Mouse (Mus musculus): Measurements from ENCODE around the gene Sox5. TPM values are rescaled to one million over a fixed set of nuclear protein-coding genes. Genes with fewer than 3 reads are reported as not detected.

Gene Sox5
- polyA plus RNA-seq, 1 experiment from 2014 or later, result 22.9 TPM

DNA sequence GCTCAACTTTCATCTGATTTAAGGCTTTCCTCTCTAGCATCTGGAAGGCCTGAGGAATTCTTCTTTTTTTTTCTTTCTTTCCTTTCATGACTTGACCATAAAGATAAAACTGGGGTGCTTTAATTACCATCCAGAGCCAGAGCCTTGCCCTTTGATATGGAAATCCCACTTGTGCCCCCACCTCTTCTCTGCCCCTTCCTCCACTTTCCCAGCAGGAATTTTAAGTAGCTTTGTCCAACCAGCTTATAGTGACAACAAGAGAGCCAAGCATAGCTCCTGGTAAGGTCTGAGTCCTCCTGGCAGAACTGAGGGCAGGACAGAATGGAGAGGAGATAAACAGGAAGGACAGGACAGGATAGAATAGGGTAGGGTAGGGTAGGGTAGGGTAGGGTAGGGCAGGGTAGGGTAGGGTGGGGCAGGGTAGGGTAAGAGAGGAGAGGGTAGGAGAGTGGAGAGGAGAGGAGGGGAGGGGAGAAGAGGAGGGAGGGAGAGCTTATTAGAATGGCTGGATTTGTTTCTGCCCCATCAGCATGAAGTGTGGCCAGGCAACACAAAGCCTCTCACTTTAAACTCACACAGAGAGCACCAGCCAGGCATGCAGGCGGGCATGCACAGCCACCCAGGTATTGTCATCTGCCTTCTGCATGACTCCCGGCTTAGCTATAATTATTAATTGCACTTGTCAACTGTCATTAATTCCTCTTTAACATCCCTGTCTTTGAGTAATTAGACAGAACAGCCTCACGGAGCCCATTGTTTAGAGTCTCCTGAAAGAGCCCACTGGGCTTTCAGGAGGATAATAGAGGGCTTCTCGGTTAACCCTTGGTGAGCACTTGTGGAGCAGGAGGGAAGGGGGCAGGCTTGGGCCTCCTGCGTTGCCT lies 300.9 kb downstream of the Sox5 start:
- H3K27ac ChIP-seq (ENCODE audit: low read length), result no peak overlapping the region
- no peaks in the 10 kb centered on the region; the same call in 1 of the 2 replicates for H3K4me1 ChIP-seq (replicated peaks; ENCODE audit: control insufficient read depth, insufficient read depth, low read length)
- no peak overlapping the region for H3K9ac ChIP-seq (ENCODE audit: low read length)
- H3K9me3 ChIP-seq (ENCODE audit: control insufficient read depth, low read length), result no peaks in the 10 kb centered on the region
- no peak; the same call in 1 of the 2 replicates for ATAC-seq (ENCODE audit: low read depth)
- no peaks in the 10 kb centered on the region for H3K36me3 ChIP-seq (ENCODE audit: control insufficient read depth, insufficient read depth, low read length)
- no peaks in the 10 kb centered on the region for H3K27me3 ChIP-seq (ENCODE audit: control insufficient read depth, insufficient read depth, low read depth, low read length)
- WGBS, result 29% methylated on average over 5 of the region's 5 CpGs
- no peak overlapping the region for H3K4me2 ChIP-seq (ENCODE audit: low read depth, low read length)
- H3K4me3 ChIP-seq (ENCODE audit: low read length), result no peak overlapping the region

GRCm38 (mm10) chr6:144479861-144480260 lies 301.9 kb downstream of the Sox5 start:
- no peaks in the 10 kb centered on the region for H3K9me3 ChIP-seq (ENCODE audit: control insufficient read depth, low read length)
- H3K4me3 ChIP-seq (ENCODE audit: low read length), result no peak overlapping the region

GRCm38 (mm10) chr6:144477287-144478064 lies 304.3 kb downstream of the Sox5 start:
- Histone ChIP-seq H3K4me2 (ENCODE audit: low read depth, low read length) (no peak overlapping the region), H3K27me3 (ENCODE audit: control insufficient read depth, insufficient read depth, low read depth, low read length) (no peaks in the 10 kb centered on the region), H3K9me3 (ENCODE audit: control insufficient read depth, low read length) (no peaks in the 10 kb centered on the region), H3K36me3 (ENCODE audit: control insufficient read depth, insufficient read depth, low read length) (no peaks in the 10 kb centered on the region), H3K9ac (ENCODE audit: low read length) (no peak overlapping the region), H3K4me1 (replicated peaks; ENCODE audit: control insufficient read depth, insufficient read depth, low read length) (no peaks in the 10 kb centered on the region; the same call in 1 of the 2 replicates), H3K27ac (ENCODE audit: low read length) (no peak overlapping the region), H3K4me3 (ENCODE audit: low read length) (no peak overlapping the region)
- 72% methylated on average over 16 of the region's 16 CpGs for WGBS
- ATAC-seq (ENCODE audit: low read depth), result no peak

More at GRCm38 (mm10) chr6:144479861-144480260, 301.9 kb downstream of the Sox5 start:
- Histone ChIP-seq H3K36me3 (ENCODE audit: control insufficient read depth, insufficient read depth, low read length) (no peaks in the 10 kb centered on the region), H3K9ac (ENCODE audit: low read length) (no peak overlapping the region), H3K27me3 (ENCODE audit: control insufficient read depth, insufficient read depth, low read depth, low read length) (no peaks in the 10 kb centered on the region), H3K27ac (ENCODE audit: low read length) (no peak overlapping the region), H3K4me2 (ENCODE audit: low read depth, low read length) (no peak overlapping the region), H3K4me1 (replicated peaks; ENCODE audit: control insufficient read depth, insufficient read depth, low read length) (no peaks in the 10 kb centered on the region; the same call in 1 of the 2 replicates)
- no peak for ATAC-seq (ENCODE audit: low read depth)
- 60% methylated on average over 4 of the region's 4 CpGs for WGBS

- WGBS, result 81% methylated on average over 7 of the region's 7 CpGs
These were observed 308.3 kb downstream of the Sox5 start for GRCm38 (mm10) chr6:144473437-144473836.

GRCm38 (mm10) chr6:144472089-144472900 lies 309.5 kb downstream of the Sox5 start:
- Histone ChIP-seq H3K36me3 (ENCODE audit: control insufficient read depth, insufficient read depth, low read length) (no peaks in the 10 kb centered on the region), H3K27me3 (ENCODE audit: control insufficient read depth, insufficient read depth, low read depth, low read length) (no peaks in the 10 kb centered on the region), H3K4me1 (replicated peaks; ENCODE audit: control insufficient read depth, insufficient read depth, low read length) (no peaks in the 10 kb centered on the region), H3K4me3 (ENCODE audit: low read length) (no peak overlapping the region), H3K27ac (ENCODE audit: low read length) (no peak overlapping the region), H3K4me2 (ENCODE audit: low read depth, low read length) (no peak overlapping the region), H3K9ac (ENCODE audit: low read length) (no peak overlapping the region), H3K9me3 (ENCODE audit: control insufficient read depth, low read length) (no peaks in the 10 kb centered on the region)
- ATAC-seq (ENCODE audit: low read depth), result peak; percentile 59
- WGBS, result 42% methylated on average over 14 of the region's 14 CpGs

More at GRCm38 (mm10) chr6:144473437-144473836, 308.3 kb downstream of the Sox5 start:
- ATAC-seq (ENCODE audit: low read depth), result no peak
- Histone ChIP-seq H3K27ac (ENCODE audit: low read length) (no peak overlapping the region), H3K36me3 (ENCODE audit: control insufficient read depth, insufficient read depth, low read length) (no peaks in the 10 kb centered on the region), H3K4me2 (ENCODE audit: low read depth, low read length) (no peak overlapping the region), H3K27me3 (ENCODE audit: control insufficient read depth, insufficient read depth, low read depth, low read length) (no peaks in the 10 kb centered on the region), H3K9ac (ENCODE audit: low read length) (no peak overlapping the region), H3K4me3 (ENCODE audit: low read length) (no peak overlapping the region), H3K4me1 (replicated peaks; ENCODE audit: control insufficient read depth, insufficient read depth, low read length) (no peaks in the 10 kb centered on the region), H3K9me3 (ENCODE audit: control insufficient read depth, low read length) (no peaks in the 10 kb centered on the region)

DNA sequence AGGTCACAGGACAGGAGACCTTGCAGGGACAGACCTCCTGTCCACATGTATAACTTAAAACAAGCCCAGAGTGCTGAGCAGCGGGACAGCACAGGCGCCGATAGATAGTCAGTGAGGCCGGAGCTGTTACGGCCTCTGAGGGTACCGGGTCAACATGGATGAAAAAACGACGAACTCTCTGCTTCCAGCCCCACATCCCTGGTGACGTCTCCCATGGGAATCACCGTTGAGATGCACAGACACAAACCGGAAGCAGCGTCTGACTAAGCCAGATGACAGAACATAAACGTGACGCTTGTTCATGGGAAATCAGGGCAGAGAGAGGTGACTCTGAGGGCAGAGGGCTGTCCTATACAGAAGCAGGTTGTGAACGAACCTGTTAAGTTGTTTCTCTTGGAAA lies 315.1 kb downstream of the Sox5 start:
- Histone ChIP-seq H3K4me3 (ENCODE audit: low read length) (no peak overlapping the region), H3K9me3 (ENCODE audit: control insufficient read depth, low read length) (no peaks in the 10 kb centered on the region), H3K4me2 (ENCODE audit: low read depth, low read length) (no peak overlapping the region), H3K9ac (ENCODE audit: low read length) (no peak overlapping the region), H3K4me1 (replicated peaks; ENCODE audit: control insufficient read depth, insufficient read depth, low read length) (no peaks in the 10 kb centered on the region), H3K36me3 (ENCODE audit: control insufficient read depth, insufficient read depth, low read length) (no peaks in the 10 kb centered on the region), H3K27me3 (ENCODE audit: control insufficient read depth, insufficient read depth, low read depth, low read length) (no peaks in the 10 kb centered on the region), H3K27ac (ENCODE audit: low read length) (no peak overlapping the region)
- WGBS, result 52% methylated on average over 15 of the region's 15 CpGs
- ATAC-seq (ENCODE audit: low read depth), result no peak

DNA sequence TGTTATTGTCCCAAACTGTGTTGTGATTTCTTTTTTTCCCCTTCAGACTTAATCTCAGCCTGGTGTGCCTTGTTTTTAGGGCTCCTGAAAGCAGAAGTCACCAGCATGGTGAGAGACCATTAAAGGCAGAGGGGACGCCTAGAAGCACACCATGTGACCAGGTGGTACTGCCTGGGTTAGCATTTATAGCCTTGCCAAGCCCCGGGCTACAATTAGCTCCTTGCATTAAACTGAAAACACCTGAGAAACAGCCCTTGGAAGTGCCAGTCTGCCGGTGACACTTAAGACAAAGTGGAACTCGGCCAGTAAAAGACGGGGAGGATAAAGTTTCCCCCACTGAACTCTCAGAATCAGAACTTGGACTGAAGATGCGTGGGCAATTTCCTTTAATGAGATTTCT lies 318.1 kb downstream of the Sox5 start:
- 81% methylated on average over 6 of the region's 6 CpGs for WGBS
- no peak overlapping the region for H3K4me2 ChIP-seq (ENCODE audit: low read depth, low read length)
- H3K4me3 ChIP-seq (ENCODE audit: low read length), result no peak overlapping the region
- no peaks in the 10 kb centered on the region for H3K36me3 ChIP-seq (ENCODE audit: control insufficient read depth, insufficient read depth, low read length)
- H3K9me3 ChIP-seq (ENCODE audit: control insufficient read depth, low read length), result no peaks in the 10 kb centered on the region
- no peaks in the 10 kb centered on the region for H3K4me1 ChIP-seq (replicated peaks; ENCODE audit: control insufficient read depth, insufficient read depth, low read length)
- H3K27me3 ChIP-seq (ENCODE audit: control insufficient read depth, insufficient read depth, low read depth, low read length), result no peaks in the 10 kb centered on the region
- ATAC-seq (ENCODE audit: low read depth), result no peak
- no peak overlapping the region for H3K9ac ChIP-seq (ENCODE audit: low read length)
- no peak overlapping the region for H3K27ac ChIP-seq (ENCODE audit: low read length)

DNA sequence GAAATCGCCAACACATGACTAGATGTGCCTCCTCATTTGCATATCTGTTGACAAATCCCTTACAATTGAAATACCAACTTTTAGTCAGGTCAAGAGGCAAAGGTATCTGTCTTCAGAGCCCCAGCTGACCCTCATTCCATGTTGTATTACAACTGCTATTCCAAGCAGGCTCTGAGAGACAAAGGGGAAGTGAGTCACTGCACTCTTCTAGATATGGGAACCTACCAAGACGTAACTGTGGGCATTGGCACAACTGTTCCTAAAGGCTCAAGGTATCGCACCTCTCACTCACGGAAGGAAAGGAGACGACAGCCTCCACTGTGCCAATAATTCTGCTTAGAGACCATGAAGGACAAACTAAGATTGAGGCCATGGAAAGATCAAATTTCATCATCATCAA lies 318.5 kb downstream of the Sox5 start:
- ATAC-seq (ENCODE audit: low read depth), result no peak
- no peak overlapping the region for H3K27ac ChIP-seq (ENCODE audit: low read length)
- WGBS, result 83% methylated on average over 5 of the region's 5 CpGs
- H3K27me3 ChIP-seq (ENCODE audit: control insufficient read depth, insufficient read depth, low read depth, low read length), result no peaks in the 10 kb centered on the region
- H3K36me3 ChIP-seq (ENCODE audit: control insufficient read depth, insufficient read depth, low read length), result no peaks in the 10 kb centered on the region
- H3K9me3 ChIP-seq (ENCODE audit: control insufficient read depth, low read length), result no peaks in the 10 kb centered on the region
- H3K4me2 ChIP-seq (ENCODE audit: low read depth, low read length), result no peak overlapping the region
- H3K4me3 ChIP-seq (ENCODE audit: low read length), result no peak overlapping the region
- H3K4me1 ChIP-seq (replicated peaks; ENCODE audit: control insufficient read depth, insufficient read depth, low read length), result no peaks in the 10 kb centered on the region
- H3K9ac ChIP-seq (ENCODE audit: low read length), result no peak overlapping the region
